Mouse (Mus musculus): Measurements from ENCODE around the gene Slc30a4.

Slc30a4 gene

GRCm38 (mm10) chr2:122681379-122682137 lies 20.9 kb downstream of the Slc30a4 start:
- DNase-seq (ENCODE audit: low read depth in 2 of 2, low spot score in 2 of 2) = no peak

- DNase-seq (ENCODE audit: low read depth in 2 of 2, low spot score in 2 of 2) = no peak
Observed at GRCm38 (mm10) chr2:122675126-122675525, 27.3 kb downstream of the Slc30a4 start.

DNA sequence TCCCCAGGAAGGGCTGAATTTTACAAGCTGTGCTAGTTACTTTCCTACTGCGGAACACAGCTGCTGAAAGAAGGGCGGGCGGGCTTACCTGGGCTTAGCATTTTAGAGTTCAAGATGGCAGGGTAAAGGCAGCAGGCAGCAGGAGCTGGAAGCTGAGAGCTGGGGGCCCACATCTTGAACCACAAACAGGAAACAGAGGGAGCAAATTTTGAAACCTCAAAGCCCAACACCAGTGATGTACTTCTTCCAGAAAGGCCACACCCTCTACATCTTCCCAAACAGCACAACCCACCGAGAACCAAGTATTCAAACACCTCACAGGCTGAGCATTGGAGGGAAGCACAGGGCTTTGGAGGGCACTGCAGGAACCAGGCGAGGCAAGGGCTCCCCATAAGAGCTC lies 29.6 kb downstream of the Slc30a4 start:
- no peak for DNase-seq (ENCODE audit: low read depth in 2 of 2, low spot score in 2 of 2)

GRCm38 (mm10) chr2:122671714-122672113 lies 30.7 kb downstream of the Slc30a4 start:
- DNase-seq (ENCODE audit: low read depth in 2 of 2, low spot score in 2 of 2) = no peak

DNA sequence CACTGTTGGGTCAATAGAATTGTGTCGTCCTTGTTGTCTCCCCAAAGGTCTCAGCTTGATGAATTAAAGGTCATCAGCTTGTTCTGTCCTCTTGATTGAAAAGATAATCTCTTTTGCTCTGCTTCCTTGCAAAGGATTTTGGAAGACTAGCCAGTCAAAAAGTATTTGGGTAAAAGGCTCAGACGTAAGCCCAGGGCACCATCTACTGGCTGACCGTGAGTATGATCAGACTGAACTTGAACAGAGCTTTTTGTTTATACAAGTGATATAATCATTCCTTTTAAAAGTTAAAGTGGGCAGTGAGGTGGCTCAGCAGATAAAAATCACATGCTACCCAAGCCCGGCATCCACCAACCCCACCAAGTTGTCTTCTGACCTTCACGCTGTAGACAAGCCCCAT lies 34.6 kb downstream of the Slc30a4 start:
- DNase-seq (ENCODE audit: low read depth in 2 of 2, low spot score in 2 of 2) = peak in 1 of 2 experiments; percentile 56

GRCm38 (mm10) chr2:122665973-122666875 lies 36.2 kb downstream of the Slc30a4 start:
- peak; percentile 40 to 59 for DNase-seq (ENCODE audit: low read depth in 2 of 2, low spot score in 2 of 2)

DNA sequence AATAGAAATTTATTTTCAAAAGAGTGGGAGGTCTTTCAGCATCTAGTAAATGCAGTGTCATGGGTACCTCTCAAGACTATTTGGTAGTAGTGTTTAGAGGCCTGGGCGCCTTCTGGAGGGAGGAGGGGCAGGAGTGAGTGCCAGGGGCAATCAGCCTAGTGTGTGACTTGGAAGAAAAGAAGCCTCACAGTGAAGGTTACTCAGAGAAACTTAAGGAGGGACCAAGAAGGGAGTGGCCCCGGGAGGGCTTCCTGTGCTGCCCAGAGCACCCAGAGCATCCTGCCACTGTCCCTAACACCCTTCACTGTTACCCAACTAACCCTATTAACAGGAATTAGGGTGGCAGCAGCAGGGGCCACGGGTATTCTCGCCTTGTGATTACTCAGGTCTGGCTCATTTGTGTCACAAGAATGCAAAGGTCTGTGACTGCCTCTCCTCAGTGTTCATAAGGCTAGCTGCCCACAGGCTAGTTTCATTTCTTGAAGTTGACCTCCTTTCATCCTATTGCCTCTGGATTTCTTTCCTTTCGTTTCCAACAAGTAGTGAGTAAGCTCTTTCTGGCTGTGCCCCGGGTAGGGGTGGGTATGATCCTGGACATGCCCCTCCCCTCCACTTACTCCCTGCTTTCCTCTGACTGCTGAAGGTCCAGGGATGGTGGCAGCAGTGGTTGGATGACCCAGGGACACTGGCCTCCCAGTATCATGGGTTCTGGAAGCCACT lies 37.0 kb downstream of the Slc30a4 start:
- no peak for DNase-seq (ENCODE audit: low read depth in 2 of 2, low spot score in 2 of 2)

DNA sequence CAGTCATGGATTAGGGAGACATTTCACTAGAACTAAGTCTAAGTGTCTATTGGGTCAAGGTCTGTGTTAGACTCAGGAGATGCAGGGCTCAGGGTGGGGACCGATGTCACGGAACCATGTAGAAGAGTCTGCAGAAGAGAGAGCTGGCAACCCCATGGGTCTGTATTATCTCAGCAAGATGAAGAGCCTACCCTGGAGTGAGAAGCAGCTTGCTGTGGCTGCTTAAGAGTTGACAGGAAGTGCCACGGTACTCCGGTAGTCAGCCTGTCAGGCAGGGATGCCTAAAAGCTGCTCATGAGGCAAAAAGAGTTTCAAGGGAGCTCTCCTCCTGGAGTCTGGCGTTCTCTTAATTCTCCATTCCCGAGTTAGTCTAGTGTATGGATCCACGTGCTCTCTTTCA lies 42.6 kb downstream of the Slc30a4 start:
- DNase-seq (ENCODE audit: low read depth in 2 of 2, low spot score in 2 of 2) = no peak

DNA sequence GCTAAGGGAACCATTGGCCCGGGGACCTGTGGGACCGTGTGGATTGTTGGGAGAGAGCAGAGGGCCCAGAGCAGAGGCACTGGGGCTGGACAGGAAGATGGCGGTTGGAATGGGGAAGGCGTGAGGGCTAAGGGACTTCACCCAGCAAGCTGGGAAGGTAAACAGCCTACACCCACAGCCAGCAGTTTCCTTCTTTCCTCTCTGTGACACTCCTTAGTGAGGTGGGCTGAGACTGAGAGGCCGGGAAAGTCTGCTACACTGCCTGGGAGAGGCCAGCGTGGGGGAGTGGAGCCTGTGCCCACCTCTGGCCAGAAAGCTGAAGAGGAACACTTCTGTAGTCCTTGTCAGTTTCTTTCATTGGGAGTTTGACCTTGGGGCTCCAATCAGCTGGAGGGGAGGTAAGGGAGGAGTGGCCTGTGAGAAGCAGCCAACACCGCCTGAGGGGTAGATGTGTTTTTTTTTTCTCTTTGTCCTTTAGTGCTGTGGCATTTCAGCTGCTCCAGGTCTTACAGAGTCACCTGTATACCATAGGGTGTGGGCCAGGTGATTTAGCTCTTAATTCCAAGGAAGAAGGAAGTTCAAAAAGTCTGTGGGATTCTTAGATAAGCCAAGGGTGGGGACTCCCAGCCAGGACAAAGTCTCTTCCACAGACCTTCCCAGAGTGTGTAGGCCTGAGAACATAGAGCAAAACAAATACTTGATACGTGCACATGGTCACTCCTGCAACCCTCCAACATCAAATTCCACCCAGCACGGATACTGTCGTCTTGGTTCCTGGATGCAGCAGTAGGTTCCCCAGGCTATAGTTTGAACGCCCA lies 44.5 kb downstream of the Slc30a4 start:
- DNase-seq (ENCODE audit: low read depth in 2 of 2, low spot score in 2 of 2) = no peak

GRCm38 (mm10) chr2:122656767-122657166 lies 45.7 kb downstream of the Slc30a4 start:
- no peak for DNase-seq (ENCODE audit: low read depth in 2 of 2, low spot score in 2 of 2)

DNA sequence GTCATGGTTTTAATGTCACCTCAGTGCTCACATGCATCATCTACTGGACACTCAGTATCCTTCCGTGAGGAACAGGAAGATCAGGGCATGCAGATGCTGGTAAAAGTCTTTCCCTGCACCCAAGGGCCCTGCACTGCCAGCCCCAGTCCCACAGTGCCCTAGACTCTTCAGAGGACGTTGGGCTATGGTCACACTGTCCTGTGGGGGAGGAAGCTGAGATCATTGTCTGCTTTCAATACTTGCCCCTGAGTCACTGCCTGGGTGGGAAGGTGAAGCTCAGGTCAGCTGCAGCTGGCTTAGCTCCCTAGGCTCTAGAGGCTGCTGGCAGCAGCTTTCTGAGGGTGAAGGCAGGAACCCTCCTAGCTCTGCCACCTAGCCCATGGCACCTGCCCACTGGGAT lies 46.4 kb downstream of the Slc30a4 start:
- no peak for DNase-seq (ENCODE audit: low read depth in 2 of 2, low spot score in 2 of 2)

- peak; percentile 66 to 77 for DNase-seq (ENCODE audit: low read depth in 2 of 2, low spot score in 2 of 2)
Observed at GRCm38 (mm10) chr2:122652096-122653084, 50.1 kb downstream of the Slc30a4 start.

- no peak for DNase-seq (ENCODE audit: low read depth in 2 of 2, low spot score in 2 of 2)
Observed at GRCm38 (mm10) chr2:122638673-122639072, 63.8 kb downstream of the Slc30a4 start.

DNA sequence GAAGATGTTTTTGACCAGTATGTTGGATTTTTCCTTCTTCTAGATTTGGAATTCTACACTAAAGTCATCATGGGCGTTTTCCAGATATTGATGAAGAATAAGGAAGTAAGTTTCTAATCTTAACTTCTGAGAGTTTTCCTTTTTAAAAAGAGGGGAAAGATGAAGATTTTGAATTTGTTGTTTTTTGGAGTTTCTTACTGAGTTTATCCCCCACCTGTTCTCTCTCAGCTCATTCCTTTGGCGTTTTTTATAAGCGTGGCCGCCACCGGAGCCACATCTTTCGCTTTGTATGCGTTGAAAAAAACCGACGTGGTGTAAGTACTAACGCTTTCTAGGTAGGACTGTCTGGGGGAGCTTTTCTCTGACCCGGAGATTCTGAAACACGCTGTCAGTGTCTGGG lies 64.4 kb downstream of the Slc30a4 start:
- no peak for DNase-seq (ENCODE audit: low read depth in 2 of 2, low spot score in 2 of 2)

GRCm38 (mm10) chr2:122637526-122637997 lies 64.9 kb downstream of the Slc30a4 start:
- peak; percentile 55 to 62 for DNase-seq (ENCODE audit: low read depth in 2 of 2, low spot score in 2 of 2)

- no peak for DNase-seq (ENCODE audit: low read depth in 2 of 2, low spot score in 2 of 2)
Observed at GRCm38 (mm10) chr2:122636686-122637085, 65.8 kb downstream of the Slc30a4 start, which contains the start of gene AA467197. Gene AA467197 (plus strand): TSS chr2:122636986.

Data from CD8-positive naive resting alpha-beta T cell, adult 2 months (primary cell).